Comparison of ENCODE assay signal across 8 mouse cellular contexts in genomic region chr1:52631570-52631969, GRCm38 (mm10). TPM values are rescaled to one million over a fixed set of nuclear protein-coding genes. Genes with fewer than 3 reads are reported as not detected.
DNase-seq lines count a peak whose midpoint lies in the region; ATAC-seq and TF ChIP-seq lines count a peak whose summit lies in the region.

No protein-coding gene starts in this region.

- DNase-seq in lung, embryonic 14.5 days, result peak; percentile 37
- DNase-seq in lung, adult 18-20 months, result no peak
- DNase-seq in brain, adult 2 months (ENCODE audit: low read depth, low spot score), result peak; percentile 43
- no peak for DNase-seq in intestine, embryonic 14.5 days (ENCODE audit: low spot score)
- no peak for DNase-seq in adrenal gland, postnatal 14 days
- no peak for DNase-seq in spleen, postnatal 4 days (ENCODE audit: low spot score in 2 of 2)
- no peak for DNase-seq in right cerebral cortex, postnatal 4 days

- WGBS in lung, embryonic 14.5 days, result 55% methylated on average over 2 of the region's 2 CpGs
- WGBS in intestine, embryonic 14.5 days, result 78% methylated on average over 2 of the region's 2 CpGs
- 82% methylated on average over 2 of the region's 2 CpGs for WGBS in neural tube, embryonic 13.5 days

- no peaks in the 10 kb centered on the region for H3K27me3 ChIP-seq in lung, embryonic 14.5 days (ENCODE audit: insufficient read depth, low read length)
- no peaks in the 10 kb centered on the region for H3K27me3 ChIP-seq in intestine, embryonic 14.5 days (replicated peaks; ENCODE audit: control insufficient read depth, insufficient read depth, low read length)
- no peaks in the 10 kb centered on the region for H3K27me3 ChIP-seq in neural tube, embryonic 13.5 days

- no peak overlapping the region for H3K27ac ChIP-seq in lung, embryonic 14.5 days (ENCODE audit: low read depth)
- no peak overlapping the region for H3K27ac ChIP-seq in intestine, embryonic 14.5 days (ENCODE audit: low read depth)
- H3K27ac ChIP-seq in neural tube, embryonic 13.5 days (replicated peaks), result no peak overlapping the region

- no peak for ATAC-seq in lung, embryonic 14.5 days (ENCODE audit: insufficient read depth)
- ATAC-seq in intestine, embryonic 14.5 days (replicated peaks; ENCODE audit: low FRiP score, low TSS enrichment, low read depth), result no peak
- ATAC-seq in neural tube, embryonic 13.5 days (ENCODE audit: low read depth), result no peak

- H3K4me1 ChIP-seq in lung, embryonic 14.5 days (ENCODE audit: insufficient read depth), result 0 out of 2 replicates have a peak, but pooled peaks cover 3% of the 10 kb centered on the region
- H3K4me1 ChIP-seq in intestine, embryonic 14.5 days (replicated peaks; ENCODE audit: control insufficient read depth, insufficient read depth, low read length), result peaks cover 7% of the 10 kb centered on the region
- peaks cover 13% of the 10 kb centered on the region for H3K4me1 ChIP-seq in neural tube, embryonic 13.5 days (replicated peaks)

- H3K9me3 ChIP-seq in lung, embryonic 14.5 days (ENCODE audit: low read depth, low read length), result no peaks in the 10 kb centered on the region
- H3K9me3 ChIP-seq in intestine, embryonic 14.5 days (ENCODE audit: control insufficient read depth, low read length), result no peaks in the 10 kb centered on the region
- no peaks in the 10 kb centered on the region for H3K9me3 ChIP-seq in neural tube, embryonic 13.5 days

- peak; percentile 35 for TF ChIP-seq CTCF in lung, embryonic 14.5 days (IDR thresholded peaks at IDR 0.05; ENCODE audit: low read depth)

- H3K36me3 ChIP-seq in lung, embryonic 14.5 days (ENCODE audit: insufficient read depth), result no peaks in the 10 kb centered on the region; the same call in 1 of the 2 replicates
- no peaks in the 10 kb centered on the region; the same call in 1 of the 2 replicates for H3K36me3 ChIP-seq in intestine, embryonic 14.5 days (ENCODE audit: control insufficient read depth, insufficient read depth, low read length)
- H3K36me3 ChIP-seq in neural tube, embryonic 13.5 days, result no peaks in the 10 kb centered on the region

- H3K4me2 ChIP-seq in lung, embryonic 14.5 days, result peak overlapping the region; percentile 68
- H3K4me2 ChIP-seq in intestine, embryonic 14.5 days (ENCODE audit: low read length), result peak overlapping the region; percentile 52
- peak overlapping the region; percentile 64 for H3K4me2 ChIP-seq in neural tube, embryonic 13.5 days

- 0 out of 2 replicates have a peak overlapping the region, but pooled peaks have one; percentile 87 for H3K9ac ChIP-seq in lung, embryonic 14.5 days
- H3K9ac ChIP-seq in intestine, embryonic 14.5 days (ENCODE audit: low read length), result no peak overlapping the region
- H3K9ac ChIP-seq in neural tube, embryonic 13.5 days, result peak overlapping the region; percentile 82

- H3K4me3 ChIP-seq in lung, embryonic 14.5 days (ENCODE audit: low read depth, low read length), result peak overlapping the region; percentile 87
- H3K4me3 ChIP-seq in intestine, embryonic 14.5 days (ENCODE audit: low read depth, low read length), result peak overlapping the region; percentile 55; the same call in 1 of the 2 replicates
- peak overlapping the region; percentile 80 for H3K4me3 ChIP-seq in neural tube, embryonic 13.5 days

RNA-seq across cellular contexts. Expression of gene Nemp2, which starts 1.1 kb away (rescaled TPM):
- polyA plus RNA-seq in lung, embryonic 14.5 days (2014; fragmentation: Nextera tagmentation; extraction: Ambion mirVana), result 12.2 and 14.3 TPM in 2 replicates
- 11.9 and 12.3 TPM in 2 replicates for polyA plus RNA-seq in intestine, embryonic 14.5 days (2014; fragmentation: Nextera tagmentation; extraction: Ambion mirVana)
- polyA plus RNA-seq in neural tube, embryonic 13.5 days (2015; fragmentation: Nextera tagmentation; extraction: Ambion mirVana), result 5.0 and 5.9 TPM in 2 replicates
- 3.2 and 5.4 TPM in 2 replicates for total RNA-seq in adrenal gland, postnatal 14 days (2021)

Comparison
In these comparisons a context has a peak if more than half of its experiments do, and no peak if none do; other contexts are left out.
1. DNase-seq: peak in lung, embryonic 14.5 days (single experiment) and brain, adult 2 months (single experiment); none in lung, adult 18-20 months (0 of 2), intestine, embryonic 14.5 days (single experiment), adrenal gland, postnatal 14 days (single experiment), spleen, postnatal 4 days (0 of 2) and right cerebral cortex, postnatal 4 days (single experiment).
2. Peak in every context shown above with its lines, with median percentiles within 50 percentile points of each other: H3K4me2 ChIP-seq and H3K4me3 ChIP-seq.